Mouse (Mus musculus) brain, embryonic 14.5 days (tissue): ENCODE data around the gene Spag16.

ENCODE experiments used
- CTCF ChIP-seq: fragments of 200-500 bp; IDR thresholded peaks from 2 replicates; pipeline ENCODE4 v1.5.1; 2012; ENCODE audit warnings: inconsistent platforms, mild to moderate bottlenecking, moderate library complexity, borderline replicate concordance; ENCODE audit not compliant: insufficient read depth, insufficient read length; ENCODE audit errors: extremely low read depth
- POLR2A ChIP-seq: fragments of 200-500 bp; IDR thresholded peaks from 2 replicates; pipeline ENCODE4 v1.6.1; 2012; ENCODE audit warnings: mild to moderate bottlenecking, inconsistent platforms, borderline replicate concordance; ENCODE audit not compliant: poor library complexity, insufficient read depth, insufficient read length, severe bottlenecking; ENCODE audit errors: extremely low read depth

- TF ChIP-seq CTCF = no peak
- TF ChIP-seq POLR2A = no peak
Measured at GRCm38 (mm10) chr1:70265920-70266505, 439.2 kb downstream of the Spag16 start.
